Mouse (Mus musculus) erythroblast, embryonic 14.5 days (primary cell): ENCODE results near the gene Nuf2.

Source experiments
- GATA1 ChIP-seq: IDR thresholded peaks from 2 replicates; pipeline ENCODE4 v1.6.1; 2012; ENCODE audit warnings: low read length, inconsistent platforms, mixed read lengths
- TAL1 ChIP-seq: IDR thresholded peaks from 3 replicates; pipeline ENCODE4 v1.6.1; 2012; ENCODE audit warnings: low read length, inconsistent platforms, mixed read lengths

- TF ChIP-seq GATA1, result no peak
- TF ChIP-seq TAL1, result no peak
Observed at GRCm38 (mm10) chr1:169459071-169459782, 72.0 kb downstream of the Nuf2 start.
